Mouse (Mus musculus): ENCODE data around the gene R3hdm4. TPM values are rescaled to one million over a fixed set of nuclear protein-coding genes. Genes with fewer than 3 reads are reported as not detected.

The R3hdm4 gene
- total RNA-seq, 2 experiments from 2014 or later, result 39.1 to 64.6 TPM

Other genes with a start within 250 kb of the R3hdm4 start
Only the 30 nearest of the 34 such genes appear.
- gene Bsg, start 216.7 kb downstream of the R3hdm4 start, total RNA-seq (2014; fragmentation: Nextera tagmentation), result 253 and 319 TPM in 2 replicates
- gene Bsg, start 216.7 kb downstream of the R3hdm4 start, total RNA-seq (2017), result 278 and 345 TPM in 2 replicates
- 0.28 TPM in 1 of 2 replicates, not detected in the other for gene Hcn2, start 204.6 kb downstream of the R3hdm4 start, total RNA-seq (2014; fragmentation: Nextera tagmentation)
- gene Hcn2, start 204.6 kb downstream of the R3hdm4 start, total RNA-seq (2017), result 0.39 TPM in 1 of 2 replicates, not detected in the other
- gene Polrmt, start 174.6 kb downstream of the R3hdm4 start, total RNA-seq (2014; fragmentation: Nextera tagmentation), result 28.6 and 56.2 TPM in 2 replicates
- gene Polrmt, start 174.6 kb downstream of the R3hdm4 start, total RNA-seq (2017), result 12.7 and 14.0 TPM in 2 replicates
- not detected in 2 replicates for gene Fgf22, start 166.1 kb downstream of the R3hdm4 start, total RNA-seq (2014; fragmentation: Nextera tagmentation)
- gene Fgf22, start 166.1 kb downstream of the R3hdm4 start, total RNA-seq (2017), result not detected in 2 replicates
- gene Rnf126, start 154.3 kb downstream of the R3hdm4 start, total RNA-seq (2014; fragmentation: Nextera tagmentation), result 32.1 and 64.5 TPM in 2 replicates
- gene Rnf126, start 154.3 kb downstream of the R3hdm4 start, total RNA-seq (2017), result 17.3 and 28.2 TPM in 2 replicates
- gene Fstl3, start 143.9 kb downstream of the R3hdm4 start, total RNA-seq (2014; fragmentation: Nextera tagmentation), result 4.6 TPM in 1 of 2 replicates, not detected in the other
- 0.62 and 1.4 TPM in 2 replicates for gene Fstl3, start 143.9 kb downstream of the R3hdm4 start, total RNA-seq (2017)
- 172 and 215 TPM in 2 replicates for gene Prss57, start 130.2 kb downstream of the R3hdm4 start, total RNA-seq (2014; fragmentation: Nextera tagmentation)
- 77.4 and 86.7 TPM in 2 replicates for gene Prss57, start 130.2 kb downstream of the R3hdm4 start, total RNA-seq (2017)
- gene Palm, start 127.6 kb downstream of the R3hdm4 start, total RNA-seq (2014; fragmentation: Nextera tagmentation), result 80.1 and 110 TPM in 2 replicates
- 35.6 and 48.6 TPM in 2 replicates for gene Palm, start 127.6 kb downstream of the R3hdm4 start, total RNA-seq (2017)
- gene Misp, start 100.2 kb downstream of the R3hdm4 start, total RNA-seq (2014; fragmentation: Nextera tagmentation), result 0.34 TPM in 1 of 2 replicates, not detected in the other
- gene Misp, start 100.2 kb downstream of the R3hdm4 start, total RNA-seq (2017), result 0.82 TPM in 1 of 2 replicates, not detected in the other
- gene Ptbp1, start 66.8 kb downstream of the R3hdm4 start, total RNA-seq (2014; fragmentation: Nextera tagmentation), result 497 and 526 TPM in 2 replicates
- 211 and 216 TPM in 2 replicates for gene Ptbp1, start 66.8 kb downstream of the R3hdm4 start, total RNA-seq (2017)
- 2,258 and 3,780 TPM in 2 replicates for gene Prtn3, start 46.7 kb downstream of the R3hdm4 start, total RNA-seq (2014; fragmentation: Nextera tagmentation)
- 1,097 and 1,536 TPM in 2 replicates for gene Prtn3, start 46.7 kb downstream of the R3hdm4 start, total RNA-seq (2017)
- 72.1 and 111 TPM in 2 replicates for gene Plppr3, start 46.6 kb downstream of the R3hdm4 start, total RNA-seq (2014; fragmentation: Nextera tagmentation)
- gene Plppr3, start 46.6 kb downstream of the R3hdm4 start, total RNA-seq (2017), result 91.6 and 112 TPM in 2 replicates
- 5,751 and 6,009 TPM in 2 replicates for gene Elane, start 35.0 kb downstream of the R3hdm4 start, total RNA-seq (2014; fragmentation: Nextera tagmentation)
- 2,814 and 3,772 TPM in 2 replicates for gene Elane, start 35.0 kb downstream of the R3hdm4 start, total RNA-seq (2017)
- 1.6 and 4.5 TPM in 2 replicates for gene Cfd, start 30.4 kb downstream of the R3hdm4 start, total RNA-seq (2014; fragmentation: Nextera tagmentation)
- gene Cfd, start 30.4 kb downstream of the R3hdm4 start, total RNA-seq (2017), result not detected in 2 replicates
- 14.1 and 20.3 TPM in 2 replicates for gene Med16, start 12.3 kb downstream of the R3hdm4 start, total RNA-seq (2014; fragmentation: Nextera tagmentation)
- 17.0 and 18.7 TPM in 2 replicates for gene Med16, start 12.3 kb downstream of the R3hdm4 start, total RNA-seq (2017)
- not detected in 2 replicates for gene Gm26602, start 10.4 kb downstream of the R3hdm4 start, total RNA-seq (2014; fragmentation: Nextera tagmentation)
- gene Gm26602, start 10.4 kb downstream of the R3hdm4 start, total RNA-seq (2017), result 0.98 TPM in 1 of 2 replicates, not detected in the other
- not detected in 2 replicates for gene Kiss1r, start 4.2 kb downstream of the R3hdm4 start, total RNA-seq (2014; fragmentation: Nextera tagmentation)
- gene Kiss1r, start 4.2 kb downstream of the R3hdm4 start, total RNA-seq (2017), result 0.26 TPM in 1 of 2 replicates, not detected in the other
- gene Arid3a, start 5.8 kb upstream of the R3hdm4 start, total RNA-seq (2014; fragmentation: Nextera tagmentation), result 21.2 and 22.5 TPM in 2 replicates
- gene Arid3a, start 5.8 kb upstream of the R3hdm4 start, total RNA-seq (2017), result 32.4 and 36.7 TPM in 2 replicates
- gene Wdr18, start 38.9 kb upstream of the R3hdm4 start, total RNA-seq (2014; fragmentation: Nextera tagmentation), result 48.4 and 49.8 TPM in 2 replicates
- 24.6 and 28.2 TPM in 2 replicates for gene Wdr18, start 38.9 kb upstream of the R3hdm4 start, total RNA-seq (2017)
- not detected in 2 replicates for gene Grin3b, start 49.5 kb upstream of the R3hdm4 start, total RNA-seq (2014; fragmentation: Nextera tagmentation)
- gene Grin3b, start 49.5 kb upstream of the R3hdm4 start, total RNA-seq (2017), result not detected in 2 replicates
- 38.2 and 63.0 TPM in 2 replicates for gene Tmem259, start 63.1 kb upstream of the R3hdm4 start, total RNA-seq (2014; fragmentation: Nextera tagmentation)
- gene Tmem259, start 63.1 kb upstream of the R3hdm4 start, total RNA-seq (2017), result 43.2 and 54.7 TPM in 2 replicates
- 50.6 and 57.5 TPM in 2 replicates for gene Cnn2, start 67.4 kb upstream of the R3hdm4 start, total RNA-seq (2014; fragmentation: Nextera tagmentation)
- gene Cnn2, start 67.4 kb upstream of the R3hdm4 start, total RNA-seq (2017), result 72.7 and 89.8 TPM in 2 replicates
- 23.0 and 28.8 TPM in 2 replicates for gene Abca7, start 75.3 kb upstream of the R3hdm4 start, total RNA-seq (2014; fragmentation: Nextera tagmentation)
- 14.7 and 16.0 TPM in 2 replicates for gene Abca7, start 75.3 kb upstream of the R3hdm4 start, total RNA-seq (2017)
- gene Arhgap45, start 95.4 kb upstream of the R3hdm4 start, total RNA-seq (2014; fragmentation: Nextera tagmentation), result 109 and 133 TPM in 2 replicates
- gene Arhgap45, start 95.4 kb upstream of the R3hdm4 start, total RNA-seq (2017), result 110 and 120 TPM in 2 replicates
- gene Polr2e, start 118.6 kb upstream of the R3hdm4 start, total RNA-seq (2014; fragmentation: Nextera tagmentation), result 96.6 and 105 TPM in 2 replicates
- 79.7 and 86.7 TPM in 2 replicates for gene Polr2e, start 118.6 kb upstream of the R3hdm4 start, total RNA-seq (2017)
- 278 and 280 TPM in 2 replicates for gene Gpx4, start 126.0 kb upstream of the R3hdm4 start, total RNA-seq (2014; fragmentation: Nextera tagmentation)
- gene Gpx4, start 126.0 kb upstream of the R3hdm4 start, total RNA-seq (2017), result 397 and 420 TPM in 2 replicates
- 42.4 and 43.6 TPM in 2 replicates for gene Sbno2, start 184.4 kb upstream of the R3hdm4 start, total RNA-seq (2014; fragmentation: Nextera tagmentation)
- 18.0 and 24.5 TPM in 2 replicates for gene Sbno2, start 184.4 kb upstream of the R3hdm4 start, total RNA-seq (2017)
- gene Stk11, start 194.6 kb upstream of the R3hdm4 start, total RNA-seq (2014; fragmentation: Nextera tagmentation), result 94.5 and 150 TPM in 2 replicates
- gene Stk11, start 194.6 kb upstream of the R3hdm4 start, total RNA-seq (2017), result 121 and 132 TPM in 2 replicates
- gene Atp5d, start 217.4 kb upstream of the R3hdm4 start, total RNA-seq (2014; fragmentation: Nextera tagmentation), result 193 and 253 TPM in 2 replicates
- gene Atp5d, start 217.4 kb upstream of the R3hdm4 start, total RNA-seq (2017), result 47.4 and 49.6 TPM in 2 replicates
- gene Cbarp, start 219.6 kb upstream of the R3hdm4 start, total RNA-seq (2014; fragmentation: Nextera tagmentation), result 0.73 and 5.3 TPM in 2 replicates
- 0.36 TPM in 1 of 2 replicates, not detected in the other for gene Cbarp, start 219.6 kb upstream of the R3hdm4 start, total RNA-seq (2017)

Data from granulocyte monocyte progenitor cell, adult 5-6 weeks (primary cell).